Mouse (Mus musculus): ENCODE measurements around the gene Syt14.
A peak's percentile ranks its signal among the peaks of the same experiment; 100 is the strongest.

Syt14 gene

GRCm38 (mm10) chr1:192869761-192870160 lies 165.8 kb downstream of the Syt14 start:
- no peak for ATAC-seq (ENCODE audit: low TSS enrichment)

GRCm38 (mm10) chr1:192864440-192864839 lies 171.1 kb downstream of the Syt14 start:
- ATAC-seq (ENCODE audit: low TSS enrichment), result no peak

GRCm38 (mm10) chr1:192861305-192861960 lies 174.1 kb downstream of the Syt14 start:
- ATAC-seq (ENCODE audit: low TSS enrichment), result no peak

DNA sequence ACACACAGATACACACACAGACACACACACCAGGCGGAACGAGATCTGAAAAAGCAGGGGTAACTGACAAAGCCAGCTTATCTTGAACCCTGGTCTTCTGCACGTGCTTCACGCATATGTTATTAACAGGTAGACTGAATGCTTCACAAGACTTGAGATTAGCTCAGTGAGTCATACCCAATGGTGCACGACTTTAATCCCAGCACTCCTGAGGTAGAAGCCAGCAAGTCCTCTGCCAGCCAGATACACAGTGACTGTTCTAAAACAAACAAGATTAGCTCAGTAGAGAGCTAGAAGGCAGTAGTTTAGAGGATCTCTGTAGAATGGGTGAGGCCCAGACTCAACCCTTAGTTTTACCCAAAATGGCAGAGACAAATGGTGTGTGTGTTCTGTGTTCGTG lies 175.3 kb downstream of the Syt14 start:
- ATAC-seq (ENCODE audit: low TSS enrichment), result no peak

DNA sequence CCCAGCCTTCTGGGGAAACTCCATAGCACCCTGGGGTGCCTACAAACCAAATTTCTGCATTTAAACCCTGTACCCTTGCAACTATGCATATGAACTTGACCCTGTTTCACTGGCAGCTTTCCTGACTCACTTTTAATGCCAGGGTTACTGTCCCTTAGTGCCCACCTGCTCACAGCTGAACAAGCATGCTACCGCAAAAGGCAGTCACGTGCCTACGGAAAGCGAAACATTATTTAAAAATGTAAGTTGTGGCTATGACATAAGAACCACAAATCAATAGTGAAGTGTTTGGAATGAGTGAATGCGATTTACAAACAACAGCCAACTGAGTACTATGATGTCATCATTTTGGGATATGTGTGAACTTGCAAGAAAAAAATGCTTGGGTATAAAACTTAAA lies 178.0 kb downstream of the Syt14 start:
- no peak for ATAC-seq (ENCODE audit: low TSS enrichment)

DNA sequence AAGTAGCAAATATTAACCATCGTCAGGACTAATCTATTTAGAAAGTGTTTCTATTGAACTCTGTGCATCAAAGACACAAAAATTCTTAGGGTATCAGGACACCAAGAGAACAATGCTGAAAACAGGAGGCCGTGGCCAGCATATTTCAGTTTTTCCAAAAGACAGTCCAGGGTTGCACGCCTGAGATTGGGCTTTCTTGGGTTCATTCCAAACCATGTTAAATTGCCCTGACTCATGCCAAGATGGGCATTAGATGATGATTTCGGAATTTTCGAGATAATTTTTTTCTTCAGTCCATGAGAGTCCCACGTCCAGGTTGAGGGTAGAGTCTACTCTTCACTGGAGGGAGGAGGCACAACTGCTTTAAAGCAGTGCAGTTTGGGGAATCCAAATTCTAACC lies 178.6 kb downstream of the Syt14 start:
- no peak for ATAC-seq (ENCODE audit: low TSS enrichment)

GRCm38 (mm10) chr1:192856411-192856810 lies 179.2 kb downstream of the Syt14 start:
- ATAC-seq (ENCODE audit: low TSS enrichment), result no peak

GRCm38 (mm10) chr1:192855474-192856230 lies 179.9 kb downstream of the Syt14 start, which contains the start of gene Sertad4:
Gene Sertad4 (minus strand): TSS chr1:192855756.
- peak; percentile 60 for ATAC-seq (ENCODE audit: low TSS enrichment)

GRCm38 (mm10) chr1:192854819-192855271 lies 180.7 kb downstream of the Syt14 start:
- peak; percentile 21 for ATAC-seq (ENCODE audit: low TSS enrichment)

- ATAC-seq (ENCODE audit: low TSS enrichment), result 0 out of 2 replicates have a peak, but pooled peaks have one; percentile 10
Observed at GRCm38 (mm10) chr1:192853988-192854818, 181.4 kb downstream of the Syt14 start.

DNA sequence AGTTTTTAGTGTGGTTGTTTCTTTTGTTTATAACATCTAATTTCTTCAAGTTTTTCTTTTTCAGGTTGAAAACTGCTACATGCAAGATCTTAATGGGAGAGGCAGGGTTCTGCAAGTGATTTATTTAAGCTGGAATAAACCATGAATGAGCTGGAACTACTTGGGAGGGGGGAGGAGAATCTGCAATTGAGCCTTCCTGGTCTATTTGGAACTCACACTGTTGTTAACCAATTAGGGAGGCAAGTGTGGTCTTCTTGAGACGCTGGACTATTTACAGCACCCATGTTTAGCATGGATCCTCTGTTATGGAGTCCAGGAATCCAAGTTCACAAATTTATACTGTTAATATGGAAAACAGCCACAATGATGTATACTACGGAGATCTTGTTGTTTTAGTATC lies 182.1 kb downstream of the Syt14 start:
- no peak for ATAC-seq (ENCODE audit: low TSS enrichment)

DNA sequence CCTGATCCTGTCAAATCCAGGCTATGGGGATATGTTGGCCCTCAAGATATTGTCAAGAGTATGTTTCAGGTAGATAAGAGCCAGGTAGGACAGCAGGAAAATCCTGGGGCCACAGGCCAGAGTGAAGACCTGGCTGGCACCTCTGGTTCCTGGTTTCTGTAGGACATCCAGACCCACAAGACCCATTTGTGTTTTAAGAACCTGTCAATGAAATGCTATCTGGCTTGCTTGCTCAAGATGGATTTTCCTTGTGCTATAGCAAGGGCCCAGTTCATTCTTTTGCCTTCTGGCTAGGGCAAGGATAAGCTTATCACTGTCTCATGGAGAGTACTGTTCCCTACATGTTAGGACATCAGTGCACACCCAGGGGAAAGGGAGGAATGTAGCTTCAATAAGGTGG lies 183.5 kb downstream of the Syt14 start:
- ATAC-seq (ENCODE audit: low TSS enrichment), result no peak

DNA sequence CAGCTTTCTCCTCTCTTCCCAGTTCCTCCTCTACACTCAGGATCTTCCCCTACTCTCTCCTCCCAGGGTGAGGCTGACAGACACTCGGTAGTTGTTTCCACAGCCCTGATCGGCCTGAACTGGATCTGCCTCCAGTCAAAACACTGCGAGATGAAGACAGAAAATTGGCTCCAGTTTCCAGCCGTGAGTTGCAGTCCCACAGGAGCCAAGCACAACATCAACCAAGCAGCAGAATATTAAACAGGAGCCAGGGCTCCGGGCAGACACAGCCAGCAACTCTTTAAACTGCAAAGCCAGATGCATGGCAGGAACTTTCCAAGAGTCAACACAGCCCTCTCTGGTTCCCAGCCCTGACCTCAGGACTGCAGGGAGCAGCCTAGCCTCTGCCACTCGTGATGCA lies 183.9 kb downstream of the Syt14 start:
- ATAC-seq (ENCODE audit: low TSS enrichment), result no peak

DNA sequence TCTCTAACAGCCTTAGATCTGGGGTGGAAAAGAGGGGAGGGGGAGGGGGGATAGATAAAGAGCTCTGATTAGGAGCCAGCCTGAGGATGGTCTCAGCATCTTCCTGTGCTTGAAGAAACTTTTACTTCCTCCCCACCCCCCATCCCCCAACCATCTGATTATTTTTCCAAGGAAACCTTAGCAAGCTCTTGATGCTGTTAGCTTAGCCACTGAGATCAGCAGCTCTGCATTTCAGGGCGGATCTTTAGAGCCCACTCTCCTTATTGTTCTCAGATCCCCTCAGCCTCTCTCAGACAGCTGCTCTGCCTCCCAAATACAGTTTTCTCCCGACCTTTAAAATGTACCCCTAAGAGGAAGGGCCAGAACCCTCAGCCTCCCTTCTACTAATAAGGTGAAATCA lies 184.4 kb downstream of the Syt14 start:
- ATAC-seq (ENCODE audit: low TSS enrichment), result no peak

- ATAC-seq (ENCODE audit: low TSS enrichment), result no peak
Observed at GRCm38 (mm10) chr1:192849616-192850015, 186.0 kb downstream of the Syt14 start.

- ATAC-seq (ENCODE audit: low TSS enrichment), result no peak
Observed at GRCm38 (mm10) chr1:192847254-192847653, 188.3 kb downstream of the Syt14 start.

Data from frontal cortex, adult (tissue).